Mouse (Mus musculus) brain, embryonic 18.5 days (tissue): ENCODE results near the gene Ywhah.

ENCODE experiments used
- DNase-seq: peaks from one replicate; pipeline ENCODE4 v3.0.0-alpha.2; 2012; ENCODE audit warnings: low read depth, low spot score

The Ywhah gene

GRCm38 (mm10) chr5:33018561-33019425 is at the start of gene Ywhah:
Ywhah (plus strand) TSS chr5:33018816.
- peak; percentile 94 for DNase-seq

GRCm38 (mm10) chr5:32976541-32976940 is 42.1 kb upstream of the Ywhah start:
- DNase-seq = no peak

GRCm38 (mm10) chr5:32977179-32977578 is 41.4 kb upstream of the Ywhah start:
- no peak for DNase-seq

- DNase-seq = no peak
These were observed 33.2 kb upstream of the Ywhah start for GRCm38 (mm10) chr5:32985379-32985778.

- no peak for DNase-seq
These were observed 30.7 kb upstream of the Ywhah start for GRCm38 (mm10) chr5:32987873-32988272.

- no peak for DNase-seq
These were observed 28.5 kb upstream of the Ywhah start for GRCm38 (mm10) chr5:32989959-32990640.

GRCm38 (mm10) chr5:32991152-32991551 is 27.5 kb upstream of the Ywhah start:
- DNase-seq = no peak

GRCm38 (mm10) chr5:32994471-32994870 is 24.1 kb upstream of the Ywhah start:
- no peak for DNase-seq

GRCm38 (mm10) chr5:32995756-32996155 is 22.9 kb upstream of the Ywhah start:
- no peak for DNase-seq

GRCm38 (mm10) chr5:32996560-32996959 is 22.1 kb upstream of the Ywhah start:
- no peak for DNase-seq

- DNase-seq = no peak
These were observed 20.9 kb upstream of the Ywhah start for GRCm38 (mm10) chr5:32997686-32998085.

GRCm38 (mm10) chr5:32998783-32999182 is 19.8 kb upstream of the Ywhah start:
- no peak for DNase-seq

GRCm38 (mm10) chr5:33001111-33001510 is 17.5 kb upstream of the Ywhah start:
- no peak for DNase-seq

GRCm38 (mm10) chr5:33002781-33003180 is 15.8 kb upstream of the Ywhah start:
- DNase-seq = no peak

- no peak for DNase-seq
These were observed 15.1 kb upstream of the Ywhah start for GRCm38 (mm10) chr5:33003500-33003899.

GRCm38 (mm10) chr5:33004110-33004509 is 14.5 kb upstream of the Ywhah start:
- no peak for DNase-seq

- no peak for DNase-seq
These were observed 13.0 kb upstream of the Ywhah start for GRCm38 (mm10) chr5:33005442-33006145.

GRCm38 (mm10) chr5:33006670-33007069 is 11.9 kb upstream of the Ywhah start:
- DNase-seq = no peak

GRCm38 (mm10) chr5:33007371-33007770 is 11.2 kb upstream of the Ywhah start:
- no peak for DNase-seq

- no peak for DNase-seq
These were observed 9.3 kb upstream of the Ywhah start for GRCm38 (mm10) chr5:33009301-33009700.

GRCm38 (mm10) chr5:33009818-33010812 is 8.5 kb upstream of the Ywhah start:
- no peak for DNase-seq
